Mouse (Mus musculus) heart, adult 18-20 months (tissue): ENCODE results near the gene Cpox. TPM values are rescaled to one million over a fixed set of nuclear protein-coding genes. Genes with fewer than 3 reads are reported as not detected.
A peak's percentile ranks its signal among the peaks of the same experiment; 100 is the strongest.

Source experiments
- DNase-seq, 2 experiments: peaks; one replicate each; pipeline ENCODE4 v3.0.0; 2021 to 2022; ENCODE audit warnings: mixed read lengths in 1 of 2
- microRNA-seq, 2 experiments: library from miRNA; unstranded; fragments of <30 nt; microRNA quantifications; one replicate each; pipeline ENCODE4 v1.2.0; 2022
- total RNA-seq, 2 experiments: library from RNA; stranded (reverse); gene quantifications; 2 replicates each; pipeline ENCODE4 v1.2.3; 2021

Gene Cpox
- total RNA-seq, 2 experiments from 2014 or later: 36.5 to 37.9 TPM

DNA sequence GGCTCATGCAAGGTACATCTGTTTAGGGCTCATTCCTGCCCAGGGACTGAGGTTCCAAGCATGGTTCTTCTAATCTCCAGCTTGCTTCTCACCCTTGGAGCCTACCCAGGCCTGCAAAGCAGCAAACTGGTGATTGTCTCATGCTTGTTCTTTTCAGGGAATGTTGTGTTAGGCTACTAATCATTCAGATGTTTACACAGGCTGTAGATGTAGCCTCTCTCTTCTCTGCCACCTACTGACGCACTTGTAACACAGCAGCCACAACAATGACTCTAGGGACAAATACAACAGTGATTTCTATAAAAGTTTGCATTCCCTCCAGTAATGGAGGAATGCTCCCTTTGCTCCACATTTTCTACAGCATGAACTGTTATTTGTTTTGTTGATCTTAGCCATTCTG lies 81.2 kb downstream of the Cpox start:
- peak in 1 of 2 experiments; percentile 9 for DNase-seq

- DNase-seq: no peak
These were observed 86.1 kb downstream of the Cpox start for GRCm38 (mm10) chr16:58756191-58756590.

DNA sequence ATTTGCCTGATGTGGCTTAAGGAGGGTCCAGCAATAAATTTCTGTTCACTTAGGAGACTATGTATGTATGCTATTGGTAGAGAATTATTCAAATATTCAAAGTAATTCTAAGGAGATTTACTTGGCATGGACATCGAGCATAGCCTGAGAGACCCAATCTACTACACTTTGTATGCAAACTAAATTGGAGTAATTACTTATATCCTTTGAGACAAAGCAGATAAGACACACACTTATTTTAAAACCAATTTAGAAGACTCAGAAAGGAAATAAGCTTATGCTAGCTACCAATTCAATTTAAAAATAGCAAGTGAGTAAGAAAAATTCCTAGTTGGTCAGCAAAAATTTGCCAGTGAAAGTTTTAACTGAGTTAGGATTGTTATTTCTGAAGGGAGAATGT lies 93.0 kb downstream of the Cpox start, which contains the start of gene Olfr172:
Gene Olfr172 (minus strand): TSS at position 101 of the 400 bp plus-strand sequence.
- no peak for DNase-seq

Small RNA genes within 50 kb of the gene (microRNA-seq; reads per million reads assigned to microRNA genes)
- gene Gm27564: 0 reads per million in 2 experiments

Other genes starting within 250 kb of the Cpox start
- 10 to 100 TPM; 41.9 to 43.0 TPM for gene St3gal6, start 146.0 kb upstream of the Cpox start, total RNA-seq
- not detected for gene Gm813, start 53.3 kb upstream of the Cpox start, total RNA-seq
- gene E330017A01Rik, start 31.6 kb upstream of the Cpox start, total RNA-seq: not detected
- gene Gpr15, start 48.8 kb downstream of the Cpox start, total RNA-seq: not detected
- gene Cldnd1, start 57.6 kb downstream of the Cpox start, total RNA-seq: 10 to 100 TPM; 48.7 to 51.0 TPM
- not detected for gene Olfr172, start 92.9 kb downstream of the Cpox start, total RNA-seq
- not detected for gene Olfr173, start 130.0 kb downstream of the Cpox start, total RNA-seq
- not detected for gene Olfr175-ps1, start 156.5 kb downstream of the Cpox start, total RNA-seq
- not detected for gene Olfr177, start 204.5 kb downstream of the Cpox start, total RNA-seq
- gene Olfr178, start 221.8 kb downstream of the Cpox start, total RNA-seq: not detected